Mouse (Mus musculus): ENCODE measurements around the gene Dusp22.

Gene Dusp22

DNA sequence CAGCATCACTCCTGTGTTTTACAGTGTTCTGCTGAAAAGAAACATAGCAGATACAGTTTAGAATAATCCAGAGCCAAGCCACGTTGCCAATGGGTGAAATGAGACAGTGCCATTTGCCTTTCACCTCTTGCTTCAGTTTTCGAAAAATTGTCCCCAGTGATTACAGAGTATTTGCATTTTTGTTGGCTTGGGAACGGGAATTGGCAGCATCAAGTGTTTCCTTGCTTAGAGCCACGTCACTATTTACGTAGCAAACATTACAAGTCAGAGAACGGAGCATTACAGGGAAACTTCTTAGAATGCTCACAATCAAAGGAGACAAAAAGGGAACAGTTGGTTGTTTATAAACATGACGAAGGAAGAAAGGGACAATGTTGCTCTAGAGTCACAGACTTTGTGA is 85.3 kb downstream of the Dusp22 start:
- no peaks in the 10 kb centered on the region for H3K27me3 ChIP-seq (ENCODE audit: control insufficient read depth, insufficient read depth, low read length, poor library complexity, severe bottlenecking)
- no peaks in the 10 kb centered on the region for H3K36me3 ChIP-seq (ENCODE audit: control insufficient read depth, insufficient read depth, low read length, poor library complexity, severe bottlenecking)
- no peak for DNase-seq (ENCODE audit: low read depth, low spot score)

- Histone ChIP-seq H3K36me3 (ENCODE audit: control insufficient read depth, insufficient read depth, low read length, poor library complexity, severe bottlenecking) (peaks cover 4% of the 10 kb centered on the region), H3K27me3 (ENCODE audit: control insufficient read depth, insufficient read depth, low read length, poor library complexity, severe bottlenecking) (no peaks in the 10 kb centered on the region)
- no peak for DNase-seq (ENCODE audit: low read depth, low spot score)
These were observed 87.3 kb downstream of the Dusp22 start for GRCm38 (mm10) chr13:30747068-30747467.

DNA sequence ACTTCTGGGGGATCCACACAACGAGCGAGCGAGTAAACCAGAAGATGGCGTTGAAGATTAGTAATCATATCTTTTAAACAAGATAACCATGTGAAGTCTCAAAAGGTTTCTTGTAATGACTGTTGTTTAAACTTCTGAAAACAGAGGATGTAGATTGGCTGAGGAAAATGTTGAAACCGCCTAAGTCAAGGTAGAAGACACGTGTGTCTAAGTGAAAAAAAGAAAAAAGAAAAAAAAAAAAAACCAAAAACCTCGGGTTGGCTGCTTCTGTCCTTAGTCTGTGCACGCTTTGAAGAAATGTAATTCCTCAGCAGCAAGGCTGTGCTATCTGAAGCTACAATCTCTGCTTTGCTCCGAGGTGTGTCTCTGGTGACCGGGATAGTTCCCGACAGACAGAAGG is 87.7 kb downstream of the Dusp22 start:
- Histone ChIP-seq H3K36me3 (ENCODE audit: control insufficient read depth, insufficient read depth, low read length, poor library complexity, severe bottlenecking) (peaks cover 8% of the 10 kb centered on the region), H3K27me3 (ENCODE audit: control insufficient read depth, insufficient read depth, low read length, poor library complexity, severe bottlenecking) (no peaks in the 10 kb centered on the region)
- no peak for DNase-seq (ENCODE audit: low read depth, low spot score)

- H3K27me3 ChIP-seq (ENCODE audit: control insufficient read depth, insufficient read depth, low read length, poor library complexity, severe bottlenecking) = no peaks in the 10 kb centered on the region
- H3K36me3 ChIP-seq (ENCODE audit: control insufficient read depth, insufficient read depth, low read length, poor library complexity, severe bottlenecking) = peaks cover 15% of the 10 kb centered on the region
- peak; percentile 39 for DNase-seq (ENCODE audit: low read depth, low spot score)
These were observed 88.5 kb downstream of the Dusp22 start for GRCm38 (mm10) chr13:30748321-30748720.

GRCm38 (mm10) chr13:30749021-30749556 is 89.3 kb downstream of the Dusp22 start, which contains the start of gene Irf4:
Gene Irf4 (plus strand): TSS chr13:30749226.
- Histone ChIP-seq H3K36me3 (ENCODE audit: control insufficient read depth, insufficient read depth, low read length, poor library complexity, severe bottlenecking) (peaks cover 18% of the 10 kb centered on the region), H3K27me3 (ENCODE audit: control insufficient read depth, insufficient read depth, low read length, poor library complexity, severe bottlenecking) (no peaks in the 10 kb centered on the region)
- peak; percentile 95 for DNase-seq (ENCODE audit: low read depth, low spot score)

GRCm38 (mm10) chr13:30749557-30750141 is 89.8 kb downstream of the Dusp22 start:
- no peaks in the 10 kb centered on the region for H3K27me3 ChIP-seq (ENCODE audit: control insufficient read depth, insufficient read depth, low read length, poor library complexity, severe bottlenecking)
- peaks cover 22% of the 10 kb centered on the region for H3K36me3 ChIP-seq (ENCODE audit: control insufficient read depth, insufficient read depth, low read length, poor library complexity, severe bottlenecking)
- DNase-seq (ENCODE audit: low read depth, low spot score) = peak; percentile 63

DNA sequence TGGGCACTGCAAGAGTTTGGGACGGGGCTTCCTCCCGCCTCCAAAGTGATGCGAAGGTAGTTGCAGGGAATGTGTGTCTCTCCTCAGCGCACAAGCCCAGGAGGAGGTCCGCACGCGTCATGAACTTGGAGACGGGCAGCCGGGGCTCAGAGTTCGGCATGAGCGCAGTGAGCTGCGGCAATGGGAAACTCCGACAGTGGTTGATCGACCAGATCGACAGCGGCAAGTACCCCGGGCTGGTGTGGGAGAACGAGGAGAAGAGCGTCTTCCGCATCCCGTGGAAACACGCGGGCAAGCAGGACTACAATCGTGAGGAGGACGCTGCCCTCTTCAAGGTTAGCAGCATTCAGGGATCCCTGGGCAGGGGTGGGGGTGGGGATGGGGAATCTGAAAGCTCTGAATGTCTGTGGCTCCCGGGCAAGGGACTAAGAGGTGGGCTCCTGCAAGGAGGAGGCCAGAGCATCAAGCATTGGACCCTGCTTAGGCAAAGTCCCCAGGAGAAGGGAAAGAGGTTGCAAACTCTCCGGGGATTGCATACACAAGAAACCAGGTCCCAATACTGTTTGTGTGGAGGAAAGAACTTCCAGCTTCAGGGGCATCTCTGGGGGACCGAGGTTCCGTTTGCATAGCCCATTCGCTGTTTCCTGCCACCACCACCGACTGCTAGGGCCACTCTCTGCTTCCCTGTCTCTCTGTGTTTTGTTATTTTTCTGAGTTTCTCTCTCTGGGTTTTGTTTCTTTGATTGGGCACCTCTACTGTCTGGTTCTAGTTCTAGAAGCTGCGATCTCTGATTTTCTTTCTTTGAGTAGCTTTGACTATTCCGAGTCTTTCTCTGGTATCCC is 90.9 kb downstream of the Dusp22 start:
- H3K27me3 ChIP-seq (ENCODE audit: control insufficient read depth, insufficient read depth, low read length, poor library complexity, severe bottlenecking) = no peaks in the 10 kb centered on the region
- peak; percentile 76 for DNase-seq (ENCODE audit: low read depth, low spot score)
- peaks cover 25% of the 10 kb centered on the region for H3K36me3 ChIP-seq (ENCODE audit: control insufficient read depth, insufficient read depth, low read length, poor library complexity, severe bottlenecking)

DNA sequence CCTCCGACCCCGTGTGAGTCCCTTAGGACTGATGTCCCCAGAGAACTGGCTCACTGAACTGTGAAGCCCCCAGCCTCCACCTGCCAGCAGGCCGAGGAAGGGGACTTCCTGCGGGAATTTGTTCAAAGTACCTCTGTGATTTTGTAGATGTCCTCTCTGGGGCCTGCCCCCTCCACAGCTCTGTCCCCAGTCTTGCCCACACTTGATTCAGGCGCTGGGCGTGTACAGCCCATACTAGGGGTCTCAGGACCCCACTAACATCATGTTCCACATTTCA is 91.4 kb downstream of the Dusp22 start:
- DNase-seq (ENCODE audit: low read depth, low spot score) = no peak
- Histone ChIP-seq H3K27me3 (ENCODE audit: control insufficient read depth, insufficient read depth, low read length, poor library complexity, severe bottlenecking) (no peaks in the 10 kb centered on the region), H3K36me3 (ENCODE audit: control insufficient read depth, insufficient read depth, low read length, poor library complexity, severe bottlenecking) (peaks cover 28% of the 10 kb centered on the region)

DNA sequence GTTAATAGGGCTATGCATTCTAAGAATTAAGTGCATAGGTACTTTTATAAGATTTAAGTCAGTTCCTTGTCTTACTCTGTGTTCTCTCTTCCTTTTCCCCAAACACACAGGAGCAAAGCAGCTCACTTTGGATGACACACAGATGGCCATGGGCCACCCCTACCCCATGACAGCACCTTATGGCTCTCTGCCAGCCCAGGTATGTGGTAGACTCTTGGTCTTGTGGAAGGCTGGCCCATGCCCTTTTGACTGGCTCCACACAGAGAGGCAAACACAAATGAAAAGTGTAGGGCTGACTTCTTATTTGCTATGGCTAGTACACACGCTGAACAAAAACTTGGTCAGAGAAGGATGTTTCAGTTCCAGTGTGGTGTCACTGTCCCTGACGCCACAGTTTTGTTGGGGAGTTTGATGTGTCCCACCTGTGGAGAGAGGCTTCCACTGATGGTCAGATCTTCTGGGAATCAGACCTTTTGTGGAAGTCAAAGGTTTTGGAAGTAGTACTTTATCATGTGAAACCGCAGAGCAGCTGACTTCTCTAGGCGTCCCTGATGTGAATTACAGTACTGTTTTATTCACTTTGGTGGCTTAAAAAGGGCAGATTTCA is 92.9 kb downstream of the Dusp22 start:
- DNase-seq (ENCODE audit: low read depth, low spot score) = peak; percentile 32
- no peaks in the 10 kb centered on the region for H3K27me3 ChIP-seq (ENCODE audit: control insufficient read depth, insufficient read depth, low read length, poor library complexity, severe bottlenecking)
- H3K36me3 ChIP-seq (ENCODE audit: control insufficient read depth, insufficient read depth, low read length, poor library complexity, severe bottlenecking) = peaks cover 38% of the 10 kb centered on the region

GRCm38 (mm10) chr13:30753441-30753840 is 93.6 kb downstream of the Dusp22 start:
- peaks cover 40% of the 10 kb centered on the region for H3K36me3 ChIP-seq (ENCODE audit: control insufficient read depth, insufficient read depth, low read length, poor library complexity, severe bottlenecking)
- no peaks in the 10 kb centered on the region for H3K27me3 ChIP-seq (ENCODE audit: control insufficient read depth, insufficient read depth, low read length, poor library complexity, severe bottlenecking)
- peak; percentile 30 for DNase-seq (ENCODE audit: low read depth, low spot score)

- DNase-seq (ENCODE audit: low read depth, low spot score) = no peak
- no peaks in the 10 kb centered on the region for H3K27me3 ChIP-seq (ENCODE audit: control insufficient read depth, insufficient read depth, low read length, poor library complexity, severe bottlenecking)
These were observed 94.3 kb downstream of the Dusp22 start for GRCm38 (mm10) chr13:30754066-30754465.

GRCm38 (mm10) chr13:30754825-30755476 is 95.2 kb downstream of the Dusp22 start:
- H3K36me3 ChIP-seq (ENCODE audit: control insufficient read depth, insufficient read depth, low read length, poor library complexity, severe bottlenecking) = peaks cover 50% of the 10 kb centered on the region

More at GRCm38 (mm10) chr13:30754066-30754465, 94.3 kb downstream of the Dusp22 start:
- H3K36me3 ChIP-seq (ENCODE audit: control insufficient read depth, insufficient read depth, low read length, poor library complexity, severe bottlenecking) = peaks cover 42% of the 10 kb centered on the region

DNA sequence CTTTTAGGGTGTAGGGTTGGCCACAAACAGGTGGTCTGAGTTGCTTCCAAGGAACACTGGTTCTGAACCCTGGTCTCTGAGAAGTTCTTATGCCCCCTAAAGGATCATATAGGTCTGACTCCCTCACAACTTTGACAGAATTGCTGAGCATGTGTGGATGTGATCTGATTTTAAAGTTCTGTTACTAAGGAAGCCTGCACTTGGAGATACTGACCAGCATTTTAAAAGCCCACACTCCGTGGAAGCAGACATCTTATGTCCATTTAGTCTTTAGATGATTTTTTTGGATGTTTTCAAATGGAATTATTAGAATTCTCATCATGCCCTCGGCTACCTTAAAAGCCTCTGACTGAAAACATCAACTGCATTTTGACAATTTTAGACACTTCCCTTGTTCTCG is 95.8 kb downstream of the Dusp22 start:
- Histone ChIP-seq H3K27me3 (ENCODE audit: control insufficient read depth, insufficient read depth, low read length, poor library complexity, severe bottlenecking) (no peaks in the 10 kb centered on the region), H3K36me3 (ENCODE audit: control insufficient read depth, insufficient read depth, low read length, poor library complexity, severe bottlenecking) (peaks cover 51% of the 10 kb centered on the region)
- peak; percentile 38 for DNase-seq (ENCODE audit: low read depth, low spot score)

More at GRCm38 (mm10) chr13:30754825-30755476, 95.2 kb downstream of the Dusp22 start:
- H3K27me3 ChIP-seq (ENCODE audit: control insufficient read depth, insufficient read depth, low read length, poor library complexity, severe bottlenecking) = no peaks in the 10 kb centered on the region
- DNase-seq (ENCODE audit: low read depth, low spot score) = peak; percentile 35

- peak; percentile 74 for DNase-seq (ENCODE audit: low read depth, low spot score)
- Histone ChIP-seq H3K36me3 (ENCODE audit: control insufficient read depth, insufficient read depth, low read length, poor library complexity, severe bottlenecking) (peaks cover 51% of the 10 kb centered on the region), H3K27me3 (ENCODE audit: control insufficient read depth, insufficient read depth, low read length, poor library complexity, severe bottlenecking) (no peaks in the 10 kb centered on the region)
These were observed 96.3 kb downstream of the Dusp22 start for GRCm38 (mm10) chr13:30755998-30756639.
